Mouse (Mus musculus): Measurements from ENCODE around the gene Usp33. TPM values are rescaled to one million over a fixed set of nuclear protein-coding genes. Genes with fewer than 3 reads are reported as not detected.

Gene Usp33
- polyA plus RNA-seq (2014; fragmentation: Nextera tagmentation; extraction: Ambion mirVana) = 31.9 and 35.1 TPM in 2 replicates

GRCm38 (mm10) chr3:152345732-152346632 lies at the start of gene Usp33:
TSS of gene Usp33 (plus strand) at chr3:152346478.
- peak within 1 kb of the TSS; percentile 88 for H3K9ac ChIP-seq (ENCODE audit: low read depth, low read length)
- H3K27me3 ChIP-seq (ENCODE audit: control insufficient read depth, insufficient read depth, low read length) = no peaks in the 10 kb centered on the region
- H3K4me2 ChIP-seq = peak within 1 kb of the TSS; percentile 74
- peak; percentile 92 for ATAC-seq (replicated peaks; ENCODE audit: insufficient number of reproducible peaks, low FRiP score, low TSS enrichment)
- H3K4me1 ChIP-seq (ENCODE audit: control insufficient read depth, insufficient read depth, low read length) = peaks cover 6% of the 10 kb centered on the region; the same call in 1 of the 2 replicates
- 13% methylated on average over 24 of the region's 44 CpGs for WGBS (ENCODE audit: insufficient replicate concordance)
- H3K27ac ChIP-seq (ENCODE audit: low read depth, low read length) = peak within 1 kb of the TSS; percentile 68
- peak within 1 kb of the TSS; percentile 80 for H3K4me3 ChIP-seq (ENCODE audit: low read depth, low read length)
- H3K36me3 ChIP-seq (ENCODE audit: control insufficient read depth, insufficient read depth, low read length) = no peaks in the 10 kb centered on the region
- no peaks in the 10 kb centered on the region for H3K9me3 ChIP-seq (replicated peaks; ENCODE audit: control insufficient read depth, low read length)

GRCm38 (mm10) chr3:152300376-152301337 lies 45.6 kb upstream of the Usp33 start:
- Histone ChIP-seq H3K27me3 (ENCODE audit: control insufficient read depth, insufficient read depth, low read length) (no peaks in the 10 kb centered on the region), H3K4me1 (ENCODE audit: control insufficient read depth, insufficient read depth, low read length) (peaks cover 23% of the 10 kb centered on the region), H3K4me3 (ENCODE audit: low read depth, low read length) (no peak overlapping the region), H3K27ac (ENCODE audit: low read depth, low read length) (no peak overlapping the region), H3K9me3 (replicated peaks; ENCODE audit: control insufficient read depth, low read length) (no peaks in the 10 kb centered on the region), H3K4me2 (no peak overlapping the region), H3K9ac (ENCODE audit: low read depth, low read length) (no peak overlapping the region), H3K36me3 (ENCODE audit: control insufficient read depth, insufficient read depth, low read length) (peaks cover 9% of the 10 kb centered on the region)
- no peak for ATAC-seq (replicated peaks; ENCODE audit: insufficient number of reproducible peaks, low FRiP score, low TSS enrichment)
- 91% methylated on average over 14 of the region's 14 CpGs for WGBS (ENCODE audit: insufficient replicate concordance)

DNA sequence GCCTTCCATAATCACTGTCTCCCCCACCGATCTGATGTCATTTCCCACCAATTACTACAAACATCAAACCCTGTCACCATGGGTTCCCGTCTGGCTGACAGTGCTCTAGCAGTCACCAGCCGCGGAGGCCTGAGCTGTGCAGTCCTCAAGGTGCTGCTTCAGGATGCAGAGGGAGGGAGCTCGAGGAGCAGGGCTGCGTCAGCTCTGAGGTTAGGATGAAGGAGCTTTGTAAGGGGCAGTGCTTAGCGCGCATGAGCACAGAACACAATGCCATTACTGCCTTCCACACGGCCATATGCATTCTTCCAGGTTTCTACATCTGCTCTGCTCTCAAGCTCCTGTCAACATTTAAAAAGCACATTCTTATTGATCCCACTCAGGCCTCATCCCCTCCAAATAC lies 43.3 kb upstream of the Usp33 start:
- Histone ChIP-seq H3K36me3 (ENCODE audit: control insufficient read depth, insufficient read depth, low read length) (no peaks in the 10 kb centered on the region; the same call in 1 of the 2 replicates), H3K27ac (ENCODE audit: low read depth, low read length) (peak overlapping the region; percentile 86; the same call in 1 of the 2 replicates), H3K4me2 (no peak overlapping the region), H3K4me1 (ENCODE audit: control insufficient read depth, insufficient read depth, low read length) (peaks cover 34% of the 10 kb centered on the region), H3K9ac (ENCODE audit: low read depth, low read length) (no peak overlapping the region), H3K27me3 (ENCODE audit: control insufficient read depth, insufficient read depth, low read length) (no peaks in the 10 kb centered on the region), H3K4me3 (ENCODE audit: low read depth, low read length) (no peak overlapping the region), H3K9me3 (replicated peaks; ENCODE audit: control insufficient read depth, low read length) (no peaks in the 10 kb centered on the region)
- 47% methylated on average over 9 of the region's 9 CpGs for WGBS (ENCODE audit: insufficient replicate concordance)
- no peak for ATAC-seq (replicated peaks; ENCODE audit: insufficient number of reproducible peaks, low FRiP score, low TSS enrichment)

DNA sequence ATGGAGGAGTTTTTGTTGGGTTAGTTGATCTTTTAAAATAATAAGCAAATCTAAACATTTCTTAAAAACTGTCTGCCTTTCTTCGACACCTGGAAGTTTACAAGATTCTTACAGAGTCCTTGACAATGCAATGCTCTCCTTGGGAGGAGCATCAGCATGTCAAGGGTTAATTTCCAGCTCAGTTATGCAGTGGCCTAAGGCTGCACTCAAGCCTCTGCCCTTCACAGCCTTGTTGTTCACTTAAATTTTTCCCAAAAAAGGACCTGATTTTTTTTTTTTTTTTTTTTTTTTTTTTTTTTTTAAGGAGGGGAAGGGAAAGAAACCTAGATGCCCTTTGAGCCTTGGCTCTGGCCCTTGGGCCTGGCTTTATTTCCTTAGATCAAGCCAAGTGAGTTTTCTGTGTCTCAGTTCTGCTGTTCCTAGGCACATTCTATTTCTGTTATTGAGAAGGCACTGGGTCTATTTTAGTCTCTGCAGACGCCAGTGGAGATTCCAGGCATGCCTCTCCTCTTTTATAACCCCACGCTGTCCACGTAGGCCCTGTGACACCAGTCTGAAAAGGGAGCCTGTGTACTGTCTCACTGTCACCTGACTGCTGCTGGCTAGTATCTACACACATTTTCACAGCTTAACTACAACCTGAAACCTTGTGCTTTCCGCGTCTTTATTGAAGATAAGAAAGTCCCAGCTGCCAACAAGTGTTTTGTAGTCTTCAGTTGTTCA lies 42.0 kb upstream of the Usp33 start:
- Histone ChIP-seq H3K27me3 (ENCODE audit: control insufficient read depth, insufficient read depth, low read length) (no peaks in the 10 kb centered on the region), H3K9ac (ENCODE audit: low read depth, low read length) (peak overlapping the region; percentile 5; the same call in 1 of the 2 replicates), H3K4me1 (ENCODE audit: control insufficient read depth, insufficient read depth, low read length) (peaks cover 43% of the 10 kb centered on the region), H3K4me3 (ENCODE audit: low read depth, low read length) (no peak overlapping the region), H3K4me2 (0 out of 2 replicates have a peak overlapping the region, but pooled peaks have one; percentile 5), H3K27ac (ENCODE audit: low read depth, low read length) (peak overlapping the region; percentile 86), H3K36me3 (ENCODE audit: control insufficient read depth, insufficient read depth, low read length) (no peaks in the 10 kb centered on the region; the same call in 1 of the 2 replicates), H3K9me3 (replicated peaks; ENCODE audit: control insufficient read depth, low read length) (no peaks in the 10 kb centered on the region)
- ATAC-seq (replicated peaks; ENCODE audit: insufficient number of reproducible peaks, low FRiP score, low TSS enrichment) = peak; percentile 70
- whole genome bisulfite sequencing (ENCODE audit: insufficient replicate concordance) = 18% methylated on average over 6 of the region's 6 CpGs

- H3K4me2 ChIP-seq = no peak overlapping the region
- no peaks in the 10 kb centered on the region for H3K9me3 ChIP-seq (replicated peaks; ENCODE audit: control insufficient read depth, low read length)
- no peaks in the 10 kb centered on the region; the same call in 1 of the 2 replicates for H3K36me3 ChIP-seq (ENCODE audit: control insufficient read depth, insufficient read depth, low read length)
- H3K9ac ChIP-seq (ENCODE audit: low read depth, low read length) = peak overlapping the region; percentile 40; the same call in 1 of the 2 replicates
- H3K27me3 ChIP-seq (ENCODE audit: control insufficient read depth, insufficient read depth, low read length) = no peaks in the 10 kb centered on the region
- 60% methylated on average over 8 of the region's 8 CpGs for WGBS (ENCODE audit: insufficient replicate concordance)
- peak overlapping the region; percentile 86 for H3K27ac ChIP-seq (ENCODE audit: low read depth, low read length)
- peaks cover 51% of the 10 kb centered on the region for H3K4me1 ChIP-seq (ENCODE audit: control insufficient read depth, insufficient read depth, low read length)
- H3K4me3 ChIP-seq (ENCODE audit: low read depth, low read length) = no peak overlapping the region
- no peak for ATAC-seq (replicated peaks; ENCODE audit: insufficient number of reproducible peaks, low FRiP score, low TSS enrichment)
Observed at GRCm38 (mm10) chr3:152305080-152305479, 41.2 kb upstream of the Usp33 start.

DNA sequence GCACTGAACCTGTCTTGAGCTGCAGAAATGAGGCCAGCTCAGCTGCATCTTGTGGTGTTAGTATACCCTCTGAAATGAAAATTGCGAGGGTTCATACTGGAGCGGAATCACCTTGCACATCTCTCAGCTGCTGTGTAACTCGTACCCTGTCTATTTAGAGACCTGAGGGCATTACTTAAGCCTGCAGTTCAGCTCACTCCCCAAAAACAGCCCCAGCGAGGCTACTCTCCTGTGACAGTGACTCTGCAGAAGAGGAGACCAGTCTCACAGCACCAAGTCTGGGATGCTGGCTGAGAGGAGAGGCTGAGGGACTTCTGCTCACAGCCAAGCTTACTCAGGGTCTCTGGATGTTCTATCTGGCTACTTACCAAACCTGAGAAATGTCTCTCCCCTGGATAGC lies 40.3 kb upstream of the Usp33 start:
- no peaks in the 10 kb centered on the region for H3K27me3 ChIP-seq (ENCODE audit: control insufficient read depth, insufficient read depth, low read length)
- no peak for ATAC-seq (replicated peaks; ENCODE audit: insufficient number of reproducible peaks, low FRiP score, low TSS enrichment)
- no peak overlapping the region for H3K4me2 ChIP-seq
- H3K9ac ChIP-seq (ENCODE audit: low read depth, low read length) = peak overlapping the region; percentile 1
- WGBS (ENCODE audit: insufficient replicate concordance) = 60% methylated on average over 4 of the region's 4 CpGs
- peak overlapping the region; percentile 86 for H3K27ac ChIP-seq (ENCODE audit: low read depth, low read length)
- no peaks in the 10 kb centered on the region for H3K9me3 ChIP-seq (replicated peaks; ENCODE audit: control insufficient read depth, low read length)
- H3K36me3 ChIP-seq (ENCODE audit: control insufficient read depth, insufficient read depth, low read length) = no peaks in the 10 kb centered on the region; the same call in 1 of the 2 replicates
- H3K4me1 ChIP-seq (ENCODE audit: control insufficient read depth, insufficient read depth, low read length) = peaks cover 51% of the 10 kb centered on the region
- H3K4me3 ChIP-seq (ENCODE audit: low read depth, low read length) = no peak overlapping the region

GRCm38 (mm10) chr3:152308485-152309249 lies 37.6 kb upstream of the Usp33 start:
- ATAC-seq (replicated peaks; ENCODE audit: insufficient number of reproducible peaks, low FRiP score, low TSS enrichment) = peak; percentile 36; the same call in 1 of the 2 replicates
- H3K27ac ChIP-seq (ENCODE audit: low read depth, low read length) = peak overlapping the region; percentile 96

More at GRCm38 (mm10) chr3:152308485-152309249, 37.6 kb upstream of the Usp33 start:
- peak overlapping the region; percentile 54 for H3K9ac ChIP-seq (ENCODE audit: low read depth, low read length)
- WGBS (ENCODE audit: insufficient replicate concordance) = 13% methylated on average over 10 of the region's 10 CpGs
- no peaks in the 10 kb centered on the region for H3K27me3 ChIP-seq (ENCODE audit: control insufficient read depth, insufficient read depth, low read length)
- no peaks in the 10 kb centered on the region for H3K9me3 ChIP-seq (replicated peaks; ENCODE audit: control insufficient read depth, low read length)
- no peak overlapping the region for H3K4me3 ChIP-seq (ENCODE audit: low read depth, low read length)
- peaks cover 51% of the 10 kb centered on the region for H3K4me1 ChIP-seq (ENCODE audit: control insufficient read depth, insufficient read depth, low read length)
- 0 out of 2 replicates have a peak overlapping the region, but pooled peaks have one; percentile 27 for H3K4me2 ChIP-seq
- 0 out of 2 replicates have a peak, but pooled peaks cover 3% of the 10 kb centered on the region for H3K36me3 ChIP-seq (ENCODE audit: control insufficient read depth, insufficient read depth, low read length)
